Mouse (Mus musculus): ENCODE results near the gene Cldn2.
A peak's percentile ranks its signal among the peaks of the same experiment; 100 is the strongest.

The Cldn2 gene

DNA sequence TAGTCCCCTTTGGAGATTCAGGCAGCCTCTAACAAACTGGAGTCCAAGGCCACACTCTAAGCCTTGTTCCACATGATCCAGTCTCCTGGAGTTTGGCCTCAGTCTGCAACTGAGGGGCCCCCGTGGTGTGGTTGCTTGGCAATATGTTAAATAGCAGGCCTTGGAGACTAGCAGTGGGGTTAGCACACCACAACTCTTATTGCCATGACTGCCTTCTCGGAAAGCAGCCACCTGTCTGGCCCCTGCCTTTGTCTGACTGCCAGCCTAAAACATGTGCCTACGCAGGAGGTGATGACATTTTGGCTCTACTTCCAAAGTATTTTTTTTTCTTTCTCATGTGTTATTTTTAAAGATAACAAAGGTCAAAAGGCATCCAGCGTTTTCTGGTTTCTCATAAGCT, 7.5 kb downstream of the Cldn2 start:
- no peak for DNase-seq (ENCODE audit: low read depth, low spot score)

DNA sequence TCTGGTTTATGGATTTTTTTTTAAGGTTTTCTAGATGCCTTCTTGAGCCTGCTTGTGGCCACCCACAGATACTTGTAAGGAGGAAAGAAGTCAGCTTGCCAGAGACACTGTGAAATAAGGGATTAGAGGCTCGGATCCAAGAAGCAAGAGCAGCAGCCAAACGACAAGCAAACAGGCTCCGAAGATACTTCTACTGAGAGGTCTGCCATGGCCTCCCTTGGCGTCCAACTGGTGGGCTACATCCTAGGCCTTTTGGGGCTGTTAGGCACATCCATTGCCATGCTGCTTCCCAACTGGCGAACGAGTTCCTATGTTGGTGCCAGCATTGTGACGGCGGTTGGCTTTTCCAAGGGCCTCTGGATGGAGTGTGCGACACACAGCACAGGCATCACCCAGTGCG, 7.9 kb downstream of the Cldn2 start:
- DNase-seq (ENCODE audit: low read depth, low spot score): no peak

DNA sequence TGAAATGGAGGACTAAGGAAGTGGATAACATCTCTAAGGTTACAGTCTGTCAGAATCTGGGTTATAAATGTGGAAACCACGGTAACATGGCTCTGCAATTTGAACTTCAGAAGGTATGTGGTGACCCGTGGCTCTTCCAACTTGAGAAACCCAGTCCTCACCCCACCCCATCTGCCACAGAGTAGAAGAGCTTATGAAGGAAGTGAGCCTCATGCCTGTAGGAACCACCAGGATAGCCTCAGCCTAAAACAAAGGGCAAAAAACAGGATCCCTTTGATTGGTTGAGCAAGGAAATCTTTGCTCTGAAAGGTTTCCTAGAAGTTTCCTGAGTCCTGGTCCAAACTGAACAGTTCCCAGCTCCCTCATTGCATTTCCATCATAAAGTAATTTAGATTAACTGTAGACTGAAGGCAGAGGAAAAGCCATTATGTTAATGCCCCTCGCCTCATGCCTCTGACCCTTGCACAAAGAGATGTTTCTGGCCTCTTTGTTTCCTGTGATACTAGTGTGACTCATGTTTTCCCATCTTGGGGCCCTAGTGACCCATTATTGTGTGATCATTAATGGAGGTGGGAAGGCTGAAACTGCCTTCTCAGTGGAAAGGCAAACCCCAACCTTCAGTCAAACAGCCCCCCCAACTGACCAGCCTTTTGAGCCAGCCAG, 12.1 kb downstream of the Cldn2 start:
- peak; percentile 21 for DNase-seq (ENCODE audit: low read depth, low spot score)

DNA sequence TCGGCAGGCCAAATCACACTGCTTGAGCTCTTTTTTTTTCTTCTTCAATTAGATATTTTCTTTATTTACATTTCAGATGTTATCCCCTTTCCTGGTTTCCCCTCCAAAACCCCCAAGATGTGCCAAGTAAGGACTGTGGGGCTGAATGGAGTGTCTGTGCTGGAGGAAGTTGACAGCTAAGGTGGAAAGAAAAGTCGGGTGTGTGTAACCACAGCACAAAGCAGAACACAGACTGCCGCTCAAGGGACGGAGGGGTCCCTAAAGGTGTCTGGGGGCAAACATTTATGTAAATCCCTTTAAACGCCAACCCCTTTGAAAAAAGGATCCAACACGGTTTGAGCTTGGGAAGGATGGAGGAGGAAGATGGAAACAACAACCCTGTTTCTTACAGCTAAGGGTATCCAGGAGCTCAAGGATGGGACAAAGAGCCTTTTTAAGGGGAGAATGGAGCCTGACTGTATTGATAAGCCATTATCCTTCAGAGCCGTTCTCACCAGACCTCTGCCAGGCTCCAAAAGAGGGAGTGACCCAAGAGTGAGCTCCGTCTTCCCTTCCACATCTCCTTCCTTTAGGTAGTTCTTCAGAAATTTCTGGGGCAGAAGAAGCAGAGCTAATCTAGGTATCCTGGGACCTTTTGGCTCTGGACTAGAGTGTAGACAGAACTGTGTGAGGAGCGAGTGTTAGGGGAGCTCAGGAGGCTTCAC, 12.8 kb downstream of the Cldn2 start:
- no peak for DNase-seq (ENCODE audit: low read depth, low spot score)

DNA sequence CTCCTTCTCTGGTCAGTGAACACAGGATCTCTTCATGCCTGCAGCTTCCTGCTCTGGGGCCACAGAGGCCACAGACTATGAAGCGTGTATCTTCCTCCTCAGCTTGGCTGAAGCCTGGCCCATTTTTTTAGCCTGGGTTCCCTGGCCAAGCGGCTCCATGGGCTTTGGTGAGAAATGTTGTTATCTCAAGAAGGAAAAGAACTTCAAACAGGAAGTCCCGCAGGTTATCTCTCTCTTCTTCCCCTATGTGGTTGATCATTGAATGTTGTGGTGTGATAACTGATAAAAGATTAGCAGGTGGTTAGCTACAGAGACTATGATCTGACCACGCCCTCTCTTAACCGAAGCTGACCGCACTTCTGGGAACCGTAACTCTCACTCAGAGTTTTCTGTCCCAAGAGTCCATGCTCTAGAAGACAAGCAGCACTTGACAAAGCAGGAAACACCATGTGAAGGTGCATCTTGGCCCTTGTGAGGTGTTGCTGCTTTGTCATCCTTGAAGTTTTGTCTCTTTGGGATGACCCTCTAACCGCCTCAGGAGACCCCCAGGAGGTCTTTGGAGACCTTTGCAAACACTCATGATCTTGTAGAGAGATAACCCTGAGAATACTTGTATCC, 13.5 kb downstream of the Cldn2 start:
- no peak for DNase-seq (ENCODE audit: low read depth, low spot score)

DNA sequence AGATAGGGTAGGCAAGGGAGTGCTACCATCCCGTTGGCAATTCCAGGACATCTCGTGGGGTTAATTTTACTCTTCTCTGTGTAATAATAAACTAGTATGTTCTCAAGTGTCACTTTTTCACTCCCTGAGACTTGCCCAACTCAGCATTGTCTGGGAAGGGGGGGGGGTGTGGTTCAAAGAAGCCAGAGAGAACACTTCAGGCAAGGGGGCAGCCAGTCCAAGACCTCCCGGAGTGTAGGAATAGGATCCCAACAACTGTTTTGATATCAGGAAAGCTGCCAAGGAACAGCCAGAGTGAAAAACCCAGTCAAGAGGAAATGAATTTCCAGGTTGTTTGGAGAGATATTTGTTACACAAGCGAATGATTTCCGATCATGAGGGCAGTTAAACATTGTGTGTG, 14.6 kb downstream of the Cldn2 start:
- DNase-seq (ENCODE audit: low read depth, low spot score): no peak

DNA sequence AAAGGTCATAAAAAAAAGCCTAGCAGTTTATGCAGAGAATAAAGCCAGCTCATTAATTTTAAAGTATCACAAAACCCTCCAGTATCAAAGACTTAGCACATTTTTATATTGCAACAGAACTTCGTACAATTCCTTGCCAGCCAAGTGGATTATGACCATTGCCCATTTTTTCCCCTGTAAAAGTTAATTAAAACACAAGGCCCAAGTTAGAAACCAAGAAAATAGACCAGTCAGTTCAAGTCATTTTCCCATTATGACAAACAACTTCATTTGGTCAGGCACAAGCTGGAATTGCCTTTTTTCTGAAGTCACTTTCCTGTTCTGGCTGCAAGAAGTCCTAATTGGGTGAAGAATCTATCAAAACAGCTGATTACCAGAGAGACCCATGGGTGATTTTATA, 24.8 kb downstream of the Cldn2 start:
- DNase-seq (ENCODE audit: low read depth, low spot score): no peak

DNA sequence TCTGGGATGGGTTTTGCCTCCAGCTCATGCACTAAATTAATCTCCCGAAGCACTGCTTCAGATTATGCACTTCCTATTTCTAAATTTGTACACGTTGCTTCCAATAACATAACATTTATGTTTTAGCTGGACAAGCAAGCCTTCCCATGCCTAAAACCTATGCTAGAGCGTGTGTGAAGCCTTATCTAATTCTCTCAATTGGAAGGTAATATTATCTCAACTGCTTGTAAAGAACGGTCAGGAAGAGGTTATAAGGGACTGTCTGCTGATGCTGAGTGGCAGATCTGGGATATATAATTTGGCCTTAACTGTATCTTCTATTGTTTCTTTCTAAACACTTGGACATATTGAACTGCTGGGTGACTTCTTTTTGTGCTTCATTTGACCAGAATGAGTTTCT, 26.3 kb downstream of the Cldn2 start:
- no peak for DNase-seq (ENCODE audit: low read depth, low spot score)

DNA sequence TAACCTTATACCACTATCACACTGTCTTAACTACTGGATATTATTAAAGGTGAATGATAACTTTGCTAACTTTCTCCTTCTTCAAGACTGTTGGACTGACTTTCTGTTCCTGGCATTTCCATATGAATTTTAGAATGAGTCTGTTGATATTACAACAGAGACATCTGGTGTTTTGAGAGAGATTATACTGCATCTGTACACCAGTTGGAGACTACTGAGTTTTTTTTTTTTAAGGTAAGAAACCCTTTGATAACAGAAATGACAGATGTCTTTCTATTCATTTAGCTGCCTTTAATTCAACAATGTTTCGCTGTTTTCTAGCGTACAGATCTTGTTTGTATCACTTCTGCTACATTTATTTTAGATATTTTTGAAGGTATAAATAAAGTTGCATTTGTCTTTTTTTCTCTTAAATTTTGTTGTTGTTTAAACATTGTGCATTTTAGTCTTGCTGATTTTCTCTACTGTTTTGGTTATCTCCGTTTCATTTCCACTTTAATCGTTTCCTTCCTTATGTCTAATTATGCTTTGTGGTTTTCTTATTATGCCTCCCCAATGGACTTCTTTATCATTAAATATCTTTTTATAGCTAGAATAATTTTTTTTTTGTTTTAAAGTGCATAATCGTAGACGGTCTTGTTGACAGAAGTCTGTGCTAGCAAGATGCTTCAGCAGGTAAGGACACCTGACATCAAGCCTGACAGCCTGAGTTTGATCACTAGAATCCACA, 27.9 kb downstream of the Cldn2 start:
- DNase-seq (ENCODE audit: low read depth, low spot score): no peak

DNA sequence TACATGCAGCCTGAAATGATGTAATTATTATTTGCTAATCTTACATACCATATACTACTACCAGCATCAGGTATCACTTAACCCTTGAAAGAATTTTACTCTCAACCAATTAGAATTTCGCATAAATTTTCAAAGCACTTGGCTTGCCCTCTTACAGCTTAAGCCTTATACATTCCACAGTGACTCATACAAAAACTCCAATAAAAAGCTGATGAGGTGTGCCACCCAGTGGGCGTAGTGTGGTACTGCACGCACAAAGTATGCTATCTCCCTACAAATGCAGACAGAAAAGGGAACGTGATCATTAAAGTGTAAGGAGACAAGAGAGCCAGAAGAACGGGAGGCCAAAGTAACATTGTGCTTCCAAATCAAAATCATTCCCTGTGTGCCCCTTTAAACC, 31.8 kb downstream of the Cldn2 start:
- DNase-seq (ENCODE audit: low read depth, low spot score): peak; percentile 46

DNA sequence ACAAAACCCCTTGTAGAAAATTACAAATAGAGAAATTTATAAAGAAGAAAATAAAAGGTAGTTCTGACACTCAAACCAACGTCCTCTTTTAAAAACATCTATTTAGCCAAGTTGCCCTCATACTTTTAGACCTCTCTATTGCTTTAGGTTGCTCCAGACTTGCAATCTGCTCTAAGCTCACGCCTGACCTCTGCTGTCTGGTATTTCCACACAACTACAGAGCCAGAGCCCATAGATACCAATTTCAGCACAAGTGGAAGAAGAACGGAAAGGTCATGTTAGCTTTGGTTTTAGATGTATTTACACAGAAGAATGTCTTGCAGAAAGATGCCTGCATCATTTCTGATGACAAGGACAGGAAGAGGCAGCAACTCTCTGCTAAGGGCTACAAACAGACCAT, 38.4 kb downstream of the Cldn2 start:
- DNase-seq (ENCODE audit: low read depth, low spot score): peak; percentile 4

DNA sequence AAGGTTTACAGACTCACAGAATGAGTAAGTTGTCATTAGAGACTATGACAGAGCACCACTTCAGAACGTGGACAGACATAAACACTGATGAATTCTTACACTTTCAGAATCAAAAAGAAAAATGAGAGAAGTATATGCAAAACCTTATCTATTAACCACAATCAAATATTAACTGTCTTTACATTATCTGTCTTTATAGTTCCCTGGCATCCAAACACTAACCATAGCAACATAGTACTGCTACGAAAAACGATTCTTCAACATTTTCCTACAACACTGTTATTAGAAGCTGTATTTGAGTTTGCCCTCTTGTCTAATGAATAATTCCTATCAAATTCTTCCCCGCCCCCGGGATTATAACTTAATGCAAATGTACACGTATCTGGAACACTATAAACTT, 40.5 kb downstream of the Cldn2 start:
- no peak for DNase-seq (ENCODE audit: low read depth, low spot score)

DNA sequence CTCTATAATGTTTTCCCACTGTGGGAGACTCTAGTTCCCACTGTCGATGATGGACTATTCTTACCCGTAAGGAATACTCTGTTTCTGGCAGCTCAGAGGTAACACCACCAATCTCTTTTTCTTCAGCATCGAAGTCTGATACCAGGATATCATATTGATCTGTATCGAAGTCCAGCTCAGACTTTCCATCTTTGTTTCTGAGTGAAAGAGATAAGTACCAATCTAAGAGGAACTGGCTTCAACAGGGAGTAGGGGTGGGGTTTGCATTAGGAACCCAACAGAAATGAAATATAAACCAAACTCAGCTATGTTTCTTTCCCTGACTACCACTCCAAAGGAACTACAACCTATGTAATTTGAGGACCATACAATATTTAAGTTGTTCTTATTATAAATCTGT, 54.2 kb downstream of the Cldn2 start:
- DNase-seq (ENCODE audit: low read depth, low spot score): no peak

DNA sequence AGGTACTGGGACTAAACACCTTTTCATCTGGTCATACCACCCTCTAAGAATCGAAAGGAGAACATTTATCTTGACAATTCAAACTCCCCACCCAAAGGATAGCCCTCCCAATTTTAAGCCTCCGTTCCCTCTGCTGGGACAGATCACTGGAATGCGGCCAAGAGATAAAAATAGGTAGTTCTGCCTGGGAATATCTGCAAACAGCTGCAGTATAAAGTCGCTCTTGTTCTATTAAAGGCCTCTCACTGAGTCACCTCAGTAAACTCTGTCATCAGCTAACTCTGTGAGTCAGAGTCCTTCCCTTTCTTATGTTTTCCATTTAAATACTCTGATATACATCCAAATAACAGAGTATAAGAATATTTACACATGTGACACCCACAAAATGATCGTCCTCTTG, 58.8 kb downstream of the Cldn2 start:
- no peak for DNase-seq (ENCODE audit: low read depth, low spot score)

All from ES-CJ7 (cell line).